Mouse (Mus musculus) CH12.LX (cell line): ENCODE measurements around the gene Gm5938. TPM values are rescaled to one million over a fixed set of nuclear protein-coding genes. Genes with fewer than 3 reads are reported as not detected.

ENCODE experiments used
- polyA plus RNA-seq: library from polyadenylated mRNA; unstranded; fragments of >175 nt; gene quantifications from 2 replicates; pipeline ENCODE4 v1.2.1, GENCODE M21; 2012; ENCODE audit warnings: low read depth; ENCODE audit not compliant: insufficient read length
- total RNA-seq, 2 experiments: library from RNA; depleted of rRNA; stranded (reverse); fragments of 300-350 nt in 1 of 2; fragments of >200 nt in 1 of 2; gene quantifications; 2 replicates each; pipeline ENCODE4 v1.2.3; 2012 to 2014

The Gm5938 gene
- total and polyA plus RNA-seq, 3 experiments: not detected

Other genes with a start within 250 kb of the Gm5938 start
- gene 5430402E10Rik, start 200.4 kb upstream of the Gm5938 start, total RNA-seq (2012; rRNA removed): not detected in 2 replicates
- gene 5430402E10Rik, start 200.4 kb upstream of the Gm5938 start, total RNA-seq (2014; rRNA removed): not detected in 2 replicates
- not detected in 2 replicates for gene 5430402E10Rik, start 200.4 kb upstream of the Gm5938 start, polyA plus RNA-seq
- gene Obp1a, start 34.1 kb upstream of the Gm5938 start, total RNA-seq (2012; rRNA removed): not detected in 2 replicates
- not detected in 2 replicates for gene Obp1a, start 34.1 kb upstream of the Gm5938 start, total RNA-seq (2014; rRNA removed)
- not detected in 2 replicates for gene Obp1a, start 34.1 kb upstream of the Gm5938 start, polyA plus RNA-seq
- gene Obp1b, start 61.3 kb downstream of the Gm5938 start, total RNA-seq (2012; rRNA removed): not detected in 2 replicates
- gene Obp1b, start 61.3 kb downstream of the Gm5938 start, total RNA-seq (2014; rRNA removed): not detected in 2 replicates
- gene Obp1b, start 61.3 kb downstream of the Gm5938 start, polyA plus RNA-seq: not detected in 2 replicates
- not detected in 2 replicates for gene Gm14743, start 120.5 kb downstream of the Gm5938 start, total RNA-seq (2012; rRNA removed)
- not detected in 2 replicates for gene Gm14743, start 120.5 kb downstream of the Gm5938 start, total RNA-seq (2014; rRNA removed)
- gene Gm14743, start 120.5 kb downstream of the Gm5938 start, polyA plus RNA-seq: not detected in 2 replicates
- not detected in 2 replicates for gene 4930480E11Rik, start 244.2 kb downstream of the Gm5938 start, total RNA-seq (2012; rRNA removed)
- gene 4930480E11Rik, start 244.2 kb downstream of the Gm5938 start, total RNA-seq (2014; rRNA removed): not detected in 2 replicates
- gene 4930480E11Rik, start 244.2 kb downstream of the Gm5938 start, polyA plus RNA-seq: not detected in 2 replicates